Mouse (Mus musculus) adrenal gland, adult 2 months (tissue): ENCODE data around the gene Emsy. TPM values are rescaled to one million over a fixed set of nuclear protein-coding genes. Genes with fewer than 3 reads are reported as not detected.

ENCODE experiments used
- DNase-seq: peaks from one replicate; pipeline ENCODE4 v3.0.0; 2021
- polyA plus RNA-seq: library from polyadenylated mRNA; depleted of rRNA; stranded (reverse); fragments of >200 nt; gene quantifications from 2 replicates; pipeline ENCODE4 v1.2.3, GENCODE M21; 2012
- total RNA-seq, 2 experiments: library from RNA; stranded (reverse); gene quantifications; 2 replicates each; pipeline ENCODE4 v1.2.3; 2021

The Emsy gene
- total and polyA plus RNA-seq, 3 experiments, result 12.1 to 47.5 (median 25.3) TPM

DNA sequence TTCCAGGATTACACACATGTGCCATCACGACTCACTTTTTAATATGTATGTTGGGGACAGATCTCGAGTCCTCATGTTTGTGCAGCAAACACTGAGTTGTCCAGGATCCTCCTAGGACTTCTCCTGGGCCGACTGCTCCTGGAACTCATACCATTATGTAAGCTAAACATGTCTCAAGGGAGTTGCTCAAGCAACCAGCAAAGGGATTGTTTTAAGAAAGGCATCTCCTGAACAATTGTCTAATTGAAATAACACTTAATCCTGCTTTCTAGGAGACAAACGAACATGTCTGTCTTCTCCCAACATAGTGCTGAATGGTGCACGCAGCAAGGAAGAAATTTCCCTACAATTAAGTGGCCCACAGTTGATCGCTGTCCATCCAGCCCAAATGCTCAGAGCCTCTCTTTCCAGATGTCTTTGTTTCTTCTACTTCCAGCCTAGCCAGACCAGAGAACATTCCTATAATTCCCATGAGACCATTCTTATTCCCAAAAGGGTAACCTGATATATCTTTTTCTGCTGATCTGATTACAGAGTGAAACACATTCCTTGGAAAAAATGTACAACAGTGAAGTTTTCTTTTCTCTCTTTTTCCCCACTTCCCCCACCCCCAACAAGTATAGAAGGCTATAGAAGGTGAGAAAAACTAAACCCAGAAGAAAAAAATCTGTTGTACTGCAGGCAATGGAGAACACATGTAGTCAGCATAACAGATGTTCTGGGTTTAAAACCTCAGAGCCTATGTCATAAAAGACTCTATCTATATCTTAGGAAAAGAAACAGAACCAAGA lies 11.6 kb upstream of the Emsy start:
- DNase-seq, result no peak

DNA sequence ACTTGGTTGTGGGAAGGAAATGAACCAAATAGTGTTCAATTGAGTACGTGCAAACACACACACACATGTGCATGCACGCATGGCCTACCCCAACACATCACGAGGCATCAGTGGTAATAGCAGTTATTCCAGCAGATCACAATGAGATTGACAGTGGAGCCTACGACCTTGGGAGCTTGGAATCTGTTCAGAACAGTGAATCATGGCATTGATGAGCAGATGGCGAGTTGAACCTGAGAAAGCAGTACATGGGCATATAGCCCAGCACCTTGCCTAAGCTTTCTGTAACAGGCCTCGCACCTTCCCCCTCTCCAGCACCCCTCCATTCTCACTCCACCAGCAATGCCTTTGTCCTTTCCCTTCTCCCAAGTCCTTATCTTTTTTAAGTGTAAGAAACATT lies 9.1 kb upstream of the Emsy start:
- DNase-seq, result peak; percentile 74

GRCm38 (mm10) chr7:98665166-98665565 lies 8.6 kb upstream of the Emsy start:
- DNase-seq, result no peak

GRCm38 (mm10) chr7:98655681-98656530 lies 677 bp downstream of the Emsy start:
- DNase-seq, result peak; percentile 90

GRCm38 (mm10) chr7:98651651-98652050 lies 4.9 kb downstream of the Emsy start:
- no peak for DNase-seq

DNA sequence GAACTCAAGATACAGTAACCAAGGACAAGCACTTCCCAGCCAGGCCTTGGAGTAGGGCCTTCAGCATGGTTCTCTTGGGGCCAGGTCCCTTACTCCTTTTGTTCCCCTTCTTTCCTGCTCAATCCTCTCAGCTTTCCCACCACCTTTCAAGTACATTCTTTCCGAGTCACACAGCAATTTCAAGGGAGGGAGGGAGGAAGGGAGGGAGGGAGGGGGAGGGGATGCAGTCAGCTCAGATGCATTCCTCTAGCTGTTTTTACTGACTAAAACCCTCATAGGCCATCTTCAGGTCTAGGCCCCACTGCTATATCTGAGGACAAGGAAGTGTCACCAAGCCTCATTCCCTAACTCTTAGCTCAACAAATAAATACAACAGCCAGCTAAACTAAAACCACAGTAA lies 12.3 kb downstream of the Emsy start:
- DNase-seq, result no peak

- DNase-seq, result no peak
Measured at GRCm38 (mm10) chr7:98636607-98637006, 20.0 kb downstream of the Emsy start.

- DNase-seq, result no peak
Measured at GRCm38 (mm10) chr7:98633032-98633431, 23.6 kb downstream of the Emsy start.

GRCm38 (mm10) chr7:98629947-98630346 lies 26.6 kb downstream of the Emsy start:
- DNase-seq, result no peak

GRCm38 (mm10) chr7:98617739-98618138 lies 38.8 kb downstream of the Emsy start:
- DNase-seq, result no peak

- no peak for DNase-seq
Measured at GRCm38 (mm10) chr7:98612936-98613335, 43.6 kb downstream of the Emsy start.

DNA sequence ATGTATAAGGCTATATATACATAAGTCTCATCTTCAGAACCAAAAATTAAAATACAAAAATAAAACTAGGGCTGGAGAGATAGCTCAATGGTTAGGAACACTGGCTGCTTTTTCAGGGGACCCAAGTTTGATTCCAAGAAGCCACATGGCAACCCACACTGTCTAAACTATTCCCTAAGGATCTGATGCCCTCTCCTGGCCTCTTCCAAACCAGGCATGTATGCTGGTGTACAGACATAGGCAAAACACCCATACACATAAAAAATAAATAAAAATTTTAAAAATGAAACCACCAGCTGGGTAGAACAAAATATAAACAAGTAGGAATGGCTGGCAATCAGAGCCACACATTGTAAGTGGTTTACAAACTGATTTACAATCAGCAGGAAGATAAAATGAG lies 48.1 kb downstream of the Emsy start:
- DNase-seq, result no peak

DNA sequence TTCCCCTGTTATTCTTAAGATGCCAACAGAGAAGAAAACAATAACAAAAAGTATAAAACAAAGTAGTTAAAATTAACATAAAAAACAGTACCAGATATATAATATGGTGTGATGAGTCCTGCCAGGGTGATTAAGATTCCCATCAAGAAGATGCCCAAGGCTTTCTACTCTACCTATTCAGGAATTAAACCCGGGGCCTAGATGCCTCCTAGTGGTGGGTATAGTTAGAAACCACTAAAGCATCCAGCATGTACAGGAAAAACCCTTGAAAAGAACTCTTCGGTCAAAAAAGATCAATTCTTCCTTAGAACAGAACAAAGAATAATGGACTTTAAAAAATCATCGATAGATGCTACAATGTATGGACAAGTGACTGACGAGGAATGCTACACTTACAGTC lies 49.4 kb downstream of the Emsy start:
- DNase-seq, result no peak

- no peak for DNase-seq
Measured at GRCm38 (mm10) chr7:98601715-98602114, 54.9 kb downstream of the Emsy start.

- no peak for DNase-seq
Measured at GRCm38 (mm10) chr7:98597402-98597801, 59.2 kb downstream of the Emsy start.

DNA sequence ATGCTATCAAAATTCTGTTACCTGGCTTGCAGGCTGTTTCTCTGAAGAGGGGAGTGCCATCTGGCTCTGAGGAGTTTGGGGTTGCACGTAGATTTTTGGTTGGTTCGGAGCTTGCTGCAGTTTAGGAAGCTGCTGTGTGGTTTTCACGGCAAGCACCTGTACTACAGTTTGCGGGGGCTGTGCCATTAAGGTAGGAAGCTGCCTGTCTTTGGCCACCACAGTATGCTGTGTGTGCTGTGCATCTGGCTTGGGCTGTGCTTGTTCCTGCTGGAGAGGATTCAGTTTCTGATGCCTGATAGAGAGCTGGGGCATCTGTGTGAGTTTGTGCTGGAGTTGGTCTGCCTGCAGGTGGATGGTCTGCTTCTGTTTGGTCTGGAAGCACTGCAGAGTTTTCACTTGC lies 61.9 kb downstream of the Emsy start:
- no peak for DNase-seq

DNA sequence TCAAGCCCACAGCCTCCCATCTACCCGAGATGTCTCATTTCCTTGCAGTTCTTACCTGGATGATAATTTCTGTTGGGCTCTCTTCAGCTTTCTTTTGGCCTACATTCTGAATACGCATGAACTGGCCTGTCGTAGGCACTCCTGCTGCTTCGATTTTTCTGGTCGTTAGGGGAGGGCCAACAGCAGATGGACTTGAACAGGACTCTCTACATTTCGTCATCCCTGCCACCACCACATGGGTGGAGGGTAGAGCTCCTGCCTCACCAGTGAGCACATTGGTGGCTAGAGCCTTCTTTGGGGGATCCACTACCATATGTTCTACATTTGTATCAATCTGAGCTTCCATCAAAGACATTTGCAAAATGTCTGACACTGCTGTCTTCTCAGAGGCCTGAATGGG lies 63.3 kb downstream of the Emsy start:
- DNase-seq, result no peak

DNA sequence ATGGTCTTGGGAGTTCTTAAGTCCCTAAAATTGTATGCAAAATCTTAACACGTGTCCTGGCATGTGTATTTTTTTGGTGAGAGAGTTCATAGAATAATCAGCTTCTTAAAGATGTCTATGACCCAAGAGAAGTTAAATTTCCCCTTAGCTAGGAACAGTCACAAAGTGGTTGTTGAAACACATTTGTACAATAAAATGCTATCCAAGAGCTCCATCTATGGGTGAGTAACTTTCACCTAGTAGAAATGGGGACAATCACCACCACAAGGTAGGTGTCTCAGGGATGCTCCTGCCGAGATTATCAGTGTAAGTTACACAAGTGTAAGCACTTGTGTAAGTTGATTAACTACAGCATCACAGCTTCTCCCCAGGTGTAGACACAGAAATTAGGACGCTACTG lies 67.6 kb downstream of the Emsy start:
- no peak for DNase-seq

- no peak for DNase-seq
Measured at GRCm38 (mm10) chr7:98586313-98586712, 70.3 kb downstream of the Emsy start.

- no peak for DNase-seq
Measured at GRCm38 (mm10) chr7:98584555-98584954, 72.0 kb downstream of the Emsy start.

GRCm38 (mm10) chr7:98581266-98581665 lies 75.3 kb downstream of the Emsy start:
- no peak for DNase-seq

DNA sequence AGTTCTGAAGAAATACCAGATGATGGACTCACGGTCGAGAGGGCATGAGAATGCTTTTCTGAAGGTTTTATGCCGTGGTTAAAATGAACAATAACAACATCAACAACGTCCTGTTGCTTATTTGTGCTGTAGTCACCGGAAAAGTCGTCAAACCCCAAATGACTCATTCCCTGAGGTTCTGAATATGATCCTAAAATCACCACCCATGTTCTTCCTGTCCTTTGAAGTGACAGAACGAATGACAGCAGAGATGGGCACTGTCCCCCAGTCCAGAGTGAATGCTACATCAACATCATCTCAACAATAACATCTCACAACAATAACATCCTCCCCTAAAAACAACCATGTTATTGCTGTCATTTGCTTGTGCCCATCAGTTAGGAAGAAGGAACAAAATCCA lies 76.1 kb downstream of the Emsy start:
- no peak for DNase-seq

DNA sequence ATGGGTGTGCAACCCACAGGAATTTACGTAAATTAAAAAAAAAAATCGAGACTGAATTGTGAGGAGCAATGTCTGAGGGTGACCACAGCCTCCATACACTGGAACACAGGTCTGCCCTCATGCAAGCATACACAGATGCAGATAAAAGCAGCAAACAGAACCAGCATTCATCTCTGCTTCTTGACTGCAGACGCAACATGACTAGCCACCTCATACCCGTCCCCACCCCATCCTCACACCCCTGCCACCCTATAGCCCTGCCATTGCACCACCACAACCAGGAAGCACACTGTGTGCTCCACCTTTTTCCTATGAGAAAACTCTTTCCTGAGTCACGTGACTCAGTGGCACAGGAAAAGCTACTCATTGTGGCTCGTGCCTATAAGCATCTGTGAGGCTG lies 76.9 kb downstream of the Emsy start:
- DNase-seq, result no peak
